Mouse (Mus musculus): ENCODE results near the gene Cfap74.

DNA sequence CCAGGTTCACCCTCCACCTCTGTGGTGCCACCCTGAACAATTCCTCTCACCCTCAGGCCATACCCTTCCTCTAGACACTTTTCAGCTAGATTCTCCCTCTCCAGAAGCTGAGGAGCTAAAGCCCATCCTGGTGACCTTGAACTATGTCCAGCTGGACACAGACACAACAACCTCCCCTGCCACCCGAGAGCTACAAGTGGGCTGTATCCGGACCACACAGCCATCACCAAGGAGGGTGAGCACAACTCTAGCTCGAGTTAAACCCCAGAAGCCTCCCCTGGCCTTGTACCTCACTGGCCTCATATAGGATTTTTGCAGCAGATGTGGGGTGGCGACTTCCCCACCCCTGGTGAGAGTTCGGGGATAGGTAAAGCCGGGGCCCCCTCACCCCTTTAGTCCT, 56.6 kb downstream of the Cfap74 start:
- TF ChIP-seq CTCF (IDR thresholded peaks at IDR 0.05), result no peak
- no peak for TF ChIP-seq EP300 (IDR thresholded peaks at IDR 0.05)
